Mouse (Mus musculus): ENCODE results near the gene Mag.

DNA sequence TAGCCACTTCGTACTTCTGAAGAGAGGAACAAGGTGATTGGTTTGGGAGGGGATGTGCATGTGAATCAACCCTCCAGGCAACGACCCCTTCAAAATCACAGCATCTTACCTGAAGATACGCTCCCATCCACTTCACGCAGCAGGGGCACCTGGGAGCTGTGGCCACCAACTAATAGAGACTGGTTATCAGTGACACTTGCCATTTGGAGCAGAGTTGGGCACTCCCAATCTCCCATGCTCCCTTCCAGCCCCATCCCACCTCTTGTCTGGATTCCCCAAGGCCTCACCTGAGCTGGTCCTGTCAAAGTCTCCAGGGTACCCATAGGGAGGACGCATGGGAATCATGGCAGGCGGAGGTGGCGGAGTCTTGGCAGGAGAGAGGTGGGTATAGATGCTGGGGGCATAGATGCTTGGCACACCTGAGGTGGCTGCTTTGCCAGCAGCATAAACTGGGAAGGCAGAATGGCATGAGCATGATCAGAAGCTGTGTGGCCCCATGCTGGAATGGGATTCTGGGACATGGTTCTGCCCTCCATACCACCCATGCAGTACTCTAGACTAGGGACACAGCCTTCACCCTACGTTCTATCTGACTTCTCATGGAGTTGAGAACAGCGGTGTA, 44.3 kb upstream of the Mag start:
- no peak for TF ChIP-seq CTCF (IDR thresholded peaks at IDR 0.05; ENCODE audit: extremely low read depth, insufficient read depth, insufficient read length, insufficient replicate concordance)
- TF ChIP-seq POLR2A (IDR thresholded peaks at IDR 0.05; ENCODE audit: low read depth, low read length) = no peak
